Mouse (Mus musculus) intestine, embryonic 15.5 days (tissue): ENCODE measurements around the gene Foxo3. TPM values are rescaled to one million over a fixed set of nuclear protein-coding genes. Genes with fewer than 3 reads are reported as not detected.

Source experiments
- ATAC-seq: fragments of 200-750 bp; cut with Nextera tagmentation; 2 replicates; pipeline ENCODE4 v1.8.0; 2017; ENCODE audit warnings: moderate TSS enrichment, moderate library complexity
- H3K27ac ChIP-seq: fragments of 300-500 bp; sonication (generic); 2 replicates; pipeline ENCODE4 v1.5.1; 2015; ENCODE audit warnings: mild to moderate bottlenecking, inconsistent platforms
- H3K27me3 ChIP-seq: fragments of 300-500 bp; sonication (generic); replicated peaks from 2 replicates; pipeline ENCODE4 v1.6.1; 2015; ENCODE audit warnings: inconsistent platforms
- H3K36me3 ChIP-seq: fragments of 300-500 bp; sonication (generic); 2 replicates; pipeline ENCODE4 v1.6.1; 2015; ENCODE audit warnings: inconsistent platforms
- H3K4me1 ChIP-seq: fragments of 300-500 bp; sonication (generic); replicated peaks from 2 replicates; pipeline ENCODE4 v1.6.1; 2015; ENCODE audit warnings: inconsistent platforms
- H3K4me2 ChIP-seq: fragments of 300-500 bp; sonication (generic); replicated peaks from 2 replicates; pipeline ENCODE4 v1.6.1; 2015; ENCODE audit warnings: mild to moderate bottlenecking, inconsistent platforms
- H3K4me3 ChIP-seq: fragments of 300-500 bp; sonication (generic); replicated peaks from 2 replicates; pipeline ENCODE4 v1.5.1; 2015; ENCODE audit warnings: inconsistent platforms
- H3K9ac ChIP-seq: fragments of 300-500 bp; sonication (generic); 2 replicates; pipeline ENCODE4 v1.6.1; 2015; ENCODE audit warnings: inconsistent platforms
- H3K9me3 ChIP-seq: fragments of 300-500 bp; sonication (generic); 2 replicates; pipeline ENCODE4 v1.6.1; 2016; ENCODE audit warnings: inconsistent platforms
- WGBS: fragments of 180-500 bp; shearing (Covaris S2); methylation state at CpG from one replicate; pipeline ENCODE4 v1.1.7; 2015; 5-methylcytosine and 5-hydroxymethylcytosine counted together
- polyA plus RNA-seq: library from polyadenylated mRNA; unstranded; fragments of >200 nt; fragmentation: Nextera tagmentation; extraction: Ambion mirVana; gene quantifications from 2 replicates; pipeline ENCODE4 v1.2.1, GENCODE M21; 2015

Gene Foxo3
- polyA plus RNA-seq, 1 experiment from 2014 or later, result 7.6 TPM

DNA sequence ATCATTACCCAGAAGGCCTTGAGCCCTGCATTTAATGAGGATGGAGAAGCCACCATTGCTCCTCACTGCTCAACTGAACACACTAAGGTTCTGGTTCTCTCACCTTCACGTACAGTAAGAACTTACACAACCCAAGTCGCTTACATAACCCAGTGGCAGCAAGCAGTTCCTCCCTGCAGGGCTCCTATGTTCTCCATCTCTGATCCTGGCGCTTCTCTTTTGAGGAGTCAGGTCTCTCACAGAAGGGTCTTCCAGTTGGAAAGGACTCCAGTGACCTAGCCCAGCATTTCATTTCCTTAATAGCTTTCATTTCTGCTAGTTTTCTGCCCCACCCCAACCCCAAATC, 31.3 kb downstream of the Foxo3 start:
- Histone ChIP-seq H3K27me3 (no peaks in the 10 kb centered on the region), H3K9me3 (no peaks in the 10 kb centered on the region), H3K36me3 (no peaks in the 10 kb centered on the region), H3K4me1 (peaks cover 21% of the 10 kb centered on the region), H3K4me3 (no peak overlapping the region), H3K9ac (no peak overlapping the region), H3K27ac (no peak overlapping the region), H3K4me2 (no peak overlapping the region)
- no peak for ATAC-seq
- 89% methylated on average over 3 of the region's 3 CpGs for whole genome bisulfite sequencing

DNA sequence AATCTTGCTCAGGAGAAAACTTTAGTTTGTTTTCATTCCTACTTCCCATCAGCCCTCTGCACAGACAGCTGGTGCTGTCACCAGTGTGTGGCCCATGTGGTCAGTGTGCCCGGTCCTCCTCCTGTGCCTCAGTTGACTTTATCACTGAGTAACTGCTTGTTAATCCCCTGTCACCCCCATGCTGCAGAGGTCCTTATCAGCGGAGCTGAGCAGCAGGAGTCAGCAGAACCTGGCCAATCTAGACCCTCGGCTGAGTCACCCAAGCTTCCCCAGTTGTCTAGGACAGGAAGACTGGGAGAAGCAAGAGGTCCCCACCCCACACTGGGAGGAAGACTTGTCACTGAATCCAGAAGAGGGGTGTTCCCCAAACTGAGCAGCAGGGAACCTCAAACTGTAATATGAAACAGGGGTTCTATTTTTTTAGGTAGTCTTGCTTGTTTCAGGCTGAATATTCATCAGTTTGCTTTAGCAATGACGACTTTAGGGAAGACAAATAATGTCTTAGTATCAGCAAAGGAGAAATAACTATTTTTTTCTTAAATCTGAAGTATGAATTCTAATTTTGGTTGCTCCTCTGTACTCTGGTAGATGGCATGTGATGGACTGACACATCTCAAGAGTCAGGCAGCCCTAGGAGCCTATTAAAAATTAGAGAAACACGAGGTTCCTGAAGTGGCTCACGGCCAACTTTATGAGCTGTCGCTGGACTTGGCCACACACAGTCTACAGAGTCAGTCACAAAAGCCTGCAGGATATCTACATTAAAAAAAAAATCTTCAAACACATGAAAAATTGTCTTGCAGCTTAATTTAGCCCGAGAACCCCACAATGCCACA, 31.9 kb downstream of the Foxo3 start:
- ATAC-seq, result peak; percentile 54; the same call in 1 of the 2 replicates
- H3K4me1 ChIP-seq, result peaks cover 18% of the 10 kb centered on the region
- H3K9me3 ChIP-seq, result no peaks in the 10 kb centered on the region
- H3K4me3 ChIP-seq, result no peak overlapping the region
- no peaks in the 10 kb centered on the region for H3K36me3 ChIP-seq
- H3K27ac ChIP-seq, result no peak overlapping the region
- H3K27me3 ChIP-seq, result no peaks in the 10 kb centered on the region
- H3K4me2 ChIP-seq, result no peak overlapping the region
- no peak overlapping the region for H3K9ac ChIP-seq
- WGBS, result 53% methylated on average over 8 of the region's 8 CpGs

DNA sequence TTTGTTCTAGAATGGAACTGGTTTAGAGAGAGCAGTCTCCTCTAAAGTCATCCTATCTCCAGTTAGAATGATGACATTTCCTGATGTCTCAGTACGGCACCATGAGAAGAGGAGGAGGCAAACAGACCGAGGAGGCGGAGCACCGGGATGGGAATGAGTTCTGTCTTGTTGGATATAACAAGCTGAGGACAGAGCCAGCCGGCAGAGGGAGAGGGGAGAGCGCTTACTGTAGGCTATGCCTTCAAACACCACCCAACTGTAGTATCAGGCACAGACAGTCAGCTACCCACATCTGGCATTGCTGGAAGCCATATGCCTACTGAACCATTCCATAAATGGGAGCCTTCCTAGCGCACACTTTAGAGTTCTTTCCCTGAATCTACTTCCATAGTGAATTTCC, 32.6 kb downstream of the Foxo3 start:
- H3K27ac ChIP-seq, result no peak overlapping the region
- peaks cover 17% of the 10 kb centered on the region for H3K4me1 ChIP-seq
- no peaks in the 10 kb centered on the region for H3K36me3 ChIP-seq
- H3K27me3 ChIP-seq, result no peaks in the 10 kb centered on the region
- ATAC-seq, result no peak
- H3K9me3 ChIP-seq, result no peaks in the 10 kb centered on the region
- WGBS, result 90% methylated on average over 7 of the region's 7 CpGs
- H3K9ac ChIP-seq, result no peak overlapping the region
- no peak overlapping the region for H3K4me2 ChIP-seq
- H3K4me3 ChIP-seq, result no peak overlapping the region

DNA sequence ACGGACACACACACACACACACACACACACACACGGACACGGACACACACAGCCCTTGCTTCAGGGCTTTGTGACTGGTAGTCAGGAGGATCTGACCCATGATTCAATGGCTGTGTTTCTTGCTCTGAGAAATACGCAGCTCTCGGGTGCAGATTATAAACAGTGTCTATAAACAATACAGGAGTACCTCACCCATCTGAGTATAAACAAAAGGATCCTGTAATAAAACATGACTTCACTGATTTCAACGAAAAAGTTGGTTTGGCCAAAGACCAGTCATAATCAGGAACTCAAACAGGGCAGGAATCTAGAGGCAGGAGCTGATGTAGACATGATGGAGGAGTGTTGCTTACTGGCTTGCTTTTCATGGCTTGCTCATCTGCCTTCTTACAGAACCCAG, 34.1 kb downstream of the Foxo3 start:
- no peak overlapping the region for H3K4me2 ChIP-seq
- H3K27me3 ChIP-seq, result no peaks in the 10 kb centered on the region
- 54% methylated on average over 6 of the region's 6 CpGs for WGBS
- no peak overlapping the region for H3K4me3 ChIP-seq
- no peak overlapping the region for H3K27ac ChIP-seq
- H3K9ac ChIP-seq, result no peak overlapping the region
- ATAC-seq, result no peak
- no peaks in the 10 kb centered on the region for H3K36me3 ChIP-seq
- no peaks in the 10 kb centered on the region for H3K9me3 ChIP-seq
- H3K4me1 ChIP-seq, result peaks cover 11% of the 10 kb centered on the region

DNA sequence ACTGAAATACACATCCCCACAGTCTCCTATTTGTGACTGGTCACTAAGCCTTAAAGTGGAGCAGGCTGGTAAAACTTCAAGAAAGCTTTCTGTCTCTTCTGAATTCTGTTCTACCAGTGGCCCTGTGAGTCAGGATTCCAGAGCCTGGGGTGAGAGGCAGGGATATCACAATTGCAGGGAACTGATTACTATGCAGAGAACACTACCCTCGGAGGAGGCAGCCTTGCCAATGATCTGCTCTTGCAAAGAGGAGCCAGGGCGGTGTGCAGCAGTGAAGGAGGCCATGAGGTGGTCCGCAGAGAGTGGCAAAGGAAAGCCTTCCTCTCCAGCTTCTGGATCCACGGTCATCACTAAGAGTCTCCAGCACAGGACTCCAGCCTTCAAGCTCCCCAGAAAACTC, 34.8 kb downstream of the Foxo3 start:
- no peak for ATAC-seq
- Histone ChIP-seq H3K9me3 (no peaks in the 10 kb centered on the region), H3K4me1 (peaks cover 9% of the 10 kb centered on the region), H3K27ac (no peak overlapping the region), H3K4me3 (no peak overlapping the region), H3K27me3 (no peaks in the 10 kb centered on the region), H3K9ac (no peak overlapping the region), H3K4me2 (no peak overlapping the region), H3K36me3 (no peaks in the 10 kb centered on the region)
- 85% methylated on average over 4 of the region's 4 CpGs for WGBS

DNA sequence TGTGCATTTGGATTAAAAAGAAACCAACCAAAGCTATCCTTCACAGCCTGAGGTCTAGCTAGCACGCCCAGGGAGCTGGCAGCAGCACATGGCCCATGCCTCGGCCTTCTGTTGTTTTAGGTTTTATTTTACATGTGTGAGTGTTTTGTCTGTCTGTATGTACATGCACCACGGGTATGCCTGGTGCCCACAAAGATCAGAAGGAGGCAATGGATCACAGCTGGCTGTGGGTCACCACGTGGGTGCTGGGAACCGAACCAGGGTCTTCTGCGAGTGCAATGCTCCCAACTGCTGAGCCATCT, 36.8 kb downstream of the Foxo3 start:
- Histone ChIP-seq H3K4me2 (no peak overlapping the region), H3K9ac (no peak overlapping the region), H3K4me3 (no peak overlapping the region), H3K4me1 (peaks cover 12% of the 10 kb centered on the region), H3K36me3 (no peaks in the 10 kb centered on the region), H3K9me3 (no peaks in the 10 kb centered on the region), H3K27me3 (no peaks in the 10 kb centered on the region), H3K27ac (no peak overlapping the region)
- no peak for ATAC-seq
- 91% methylated on average over 6 of the region's 6 CpGs for WGBS

DNA sequence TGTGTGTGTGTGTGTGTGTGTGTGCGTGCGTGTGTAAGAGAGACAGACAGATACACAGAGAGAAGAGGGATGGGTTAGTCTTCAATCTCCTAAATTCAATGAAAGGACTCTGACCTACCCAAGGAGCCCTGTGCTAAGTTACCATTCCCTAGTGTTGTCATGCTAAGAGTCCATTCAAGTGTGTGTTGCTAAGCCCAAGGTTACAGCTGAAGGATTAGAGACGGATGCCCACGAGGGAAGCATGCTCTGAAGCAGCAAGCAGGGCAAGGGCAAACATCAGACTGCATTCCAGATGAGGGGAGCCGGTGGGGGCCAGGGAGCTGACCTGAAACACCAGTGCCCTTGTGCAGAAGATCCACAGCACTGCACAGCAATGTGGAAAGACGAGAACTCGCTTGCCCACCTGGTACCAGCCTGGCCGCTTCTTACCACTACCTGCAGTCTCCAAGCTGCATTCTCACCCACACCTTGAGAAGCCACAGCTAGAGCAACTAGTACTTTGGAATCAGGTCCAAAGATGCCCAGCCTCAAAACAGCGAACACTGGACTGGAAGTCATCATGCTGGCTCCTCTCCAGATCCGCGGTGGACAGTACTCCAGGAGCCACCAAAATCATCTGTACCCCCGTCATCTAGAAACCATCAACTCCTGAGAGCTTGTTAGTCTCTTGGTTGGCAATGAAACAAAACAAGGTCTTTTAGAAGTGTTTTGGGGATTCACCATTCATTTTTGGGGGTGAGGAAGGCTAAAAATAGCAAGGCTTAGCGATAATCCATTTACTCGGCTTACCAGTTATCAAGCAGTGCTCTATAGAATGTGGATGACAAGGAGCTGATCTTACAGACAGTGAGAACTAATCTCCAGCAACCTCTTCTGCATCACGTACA, 37.4 kb downstream of the Foxo3 start:
- ATAC-seq, result no peak
- Histone ChIP-seq H3K4me1 (peaks cover 12% of the 10 kb centered on the region), H3K4me2 (no peak overlapping the region), H3K27me3 (no peaks in the 10 kb centered on the region), H3K36me3 (no peaks in the 10 kb centered on the region), H3K9me3 (no peaks in the 10 kb centered on the region), H3K27ac (no peak overlapping the region), H3K9ac (no peak overlapping the region), H3K4me3 (no peak overlapping the region)
- WGBS, result 72% methylated on average over 15 of the region's 15 CpGs

DNA sequence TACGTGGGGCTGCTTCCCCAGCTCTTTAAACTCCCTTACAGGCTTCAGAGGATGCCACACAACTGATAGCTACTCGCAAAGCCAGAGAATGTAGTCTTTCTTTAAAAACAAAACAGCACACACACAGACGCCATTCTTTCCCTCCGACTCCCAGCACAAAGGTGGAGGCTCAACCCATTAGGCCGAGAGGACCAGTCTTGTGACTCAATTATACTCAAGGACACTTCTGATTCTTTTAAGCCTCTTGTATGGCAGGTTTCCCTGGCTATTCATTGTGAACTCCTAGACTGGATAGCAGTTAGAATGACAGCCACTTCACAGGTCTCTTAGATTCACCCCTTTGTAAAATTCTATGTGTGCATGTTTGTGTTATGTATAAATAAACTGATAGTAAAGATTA, 38.3 kb downstream of the Foxo3 start:
- H3K4me2 ChIP-seq, result no peak overlapping the region
- peaks cover 12% of the 10 kb centered on the region for H3K4me1 ChIP-seq
- no peak for ATAC-seq
- no peak overlapping the region for H3K9ac ChIP-seq
- no peak overlapping the region for H3K4me3 ChIP-seq
- no peaks in the 10 kb centered on the region for H3K9me3 ChIP-seq
- no peaks in the 10 kb centered on the region for H3K27me3 ChIP-seq
- 51% methylated on average over 5 of the region's 5 CpGs for WGBS
- H3K27ac ChIP-seq, result no peak overlapping the region
- H3K36me3 ChIP-seq, result no peaks in the 10 kb centered on the region

DNA sequence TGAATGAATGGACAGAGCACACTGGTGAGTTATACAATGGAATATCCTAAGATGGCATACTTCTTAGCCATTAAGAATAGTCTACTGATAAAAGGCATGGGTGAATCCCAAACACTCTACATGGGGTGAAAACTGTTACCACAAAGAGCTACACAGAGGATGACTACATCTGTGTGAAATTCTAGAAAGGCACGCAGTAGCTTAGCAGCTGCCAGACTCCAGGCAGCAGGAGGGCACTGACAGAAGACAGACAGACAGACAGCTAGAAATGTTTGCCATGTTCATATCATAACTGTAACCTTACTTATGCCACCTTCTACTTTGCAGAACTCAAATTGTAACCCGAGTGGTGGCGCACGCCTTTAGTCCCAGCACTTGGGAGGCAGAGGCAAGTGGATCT, 39.0 kb downstream of the Foxo3 start:
- no peak for ATAC-seq
- no peak overlapping the region for H3K27ac ChIP-seq
- WGBS, result 91% methylated on average over 4 of the region's 4 CpGs
- H3K9me3 ChIP-seq, result no peaks in the 10 kb centered on the region
- no peaks in the 10 kb centered on the region for H3K36me3 ChIP-seq
- H3K4me1 ChIP-seq, result peaks cover 12% of the 10 kb centered on the region
- H3K27me3 ChIP-seq, result no peaks in the 10 kb centered on the region
- no peak overlapping the region for H3K9ac ChIP-seq
- no peak overlapping the region for H3K4me2 ChIP-seq
- no peak overlapping the region for H3K4me3 ChIP-seq

DNA sequence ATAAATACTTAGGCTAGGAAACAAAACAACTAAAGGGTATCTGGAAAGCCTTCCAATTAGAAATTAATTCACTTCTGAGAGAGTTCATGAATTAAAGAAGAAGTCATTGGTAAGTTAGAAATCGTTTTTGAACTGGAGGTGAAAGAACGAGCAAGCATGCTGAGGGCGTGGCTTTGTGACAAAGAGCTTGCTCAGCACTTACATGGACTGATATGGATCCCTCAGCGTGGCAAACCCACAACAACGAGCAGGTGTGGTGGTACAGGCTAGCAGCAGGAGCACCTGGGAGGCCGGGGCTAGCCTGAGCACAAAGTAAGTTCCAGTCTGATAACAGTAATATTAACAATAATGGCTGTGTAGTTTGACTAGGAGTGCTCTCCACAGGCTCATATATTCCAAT, 41.2 kb downstream of the Foxo3 start:
- Histone ChIP-seq H3K27me3 (no peaks in the 10 kb centered on the region), H3K9me3 (no peaks in the 10 kb centered on the region), H3K4me1 (peaks cover 24% of the 10 kb centered on the region), H3K4me3 (no peak overlapping the region), H3K36me3 (no peaks in the 10 kb centered on the region), H3K9ac (no peak overlapping the region), H3K4me2 (no peak overlapping the region), H3K27ac (no peak overlapping the region)
- 82% methylated on average over 6 of the region's 6 CpGs for WGBS
- ATAC-seq, result no peak

DNA sequence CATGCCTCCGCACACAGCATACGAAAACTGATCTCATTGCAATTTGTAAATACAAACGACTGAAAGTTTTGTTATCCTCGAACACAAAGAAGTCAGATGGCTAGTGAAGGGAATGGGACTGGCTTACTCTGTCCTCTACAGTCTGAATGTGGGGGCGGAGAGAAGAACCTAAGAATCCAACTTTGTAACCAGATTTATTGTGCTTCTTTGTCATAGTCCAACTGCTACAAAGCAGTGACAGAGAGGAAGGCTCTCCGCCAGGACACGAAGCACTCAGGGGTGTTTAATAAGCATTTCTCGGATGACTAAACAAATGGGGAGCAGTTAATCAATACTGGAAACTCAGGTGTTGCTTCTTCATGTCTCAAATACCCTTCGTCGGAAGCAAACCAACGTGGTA, 43.6 kb downstream of the Foxo3 start:
- Histone ChIP-seq H3K4me3 (no peak overlapping the region), H3K4me1 (peaks cover 18% of the 10 kb centered on the region), H3K9ac (no peak overlapping the region), H3K36me3 (no peaks in the 10 kb centered on the region), H3K27me3 (no peaks in the 10 kb centered on the region), H3K27ac (no peak overlapping the region), H3K4me2 (no peak overlapping the region), H3K9me3 (no peaks in the 10 kb centered on the region)
- ATAC-seq, result no peak
- WGBS, result 73% methylated on average over 11 of the region's 11 CpGs

DNA sequence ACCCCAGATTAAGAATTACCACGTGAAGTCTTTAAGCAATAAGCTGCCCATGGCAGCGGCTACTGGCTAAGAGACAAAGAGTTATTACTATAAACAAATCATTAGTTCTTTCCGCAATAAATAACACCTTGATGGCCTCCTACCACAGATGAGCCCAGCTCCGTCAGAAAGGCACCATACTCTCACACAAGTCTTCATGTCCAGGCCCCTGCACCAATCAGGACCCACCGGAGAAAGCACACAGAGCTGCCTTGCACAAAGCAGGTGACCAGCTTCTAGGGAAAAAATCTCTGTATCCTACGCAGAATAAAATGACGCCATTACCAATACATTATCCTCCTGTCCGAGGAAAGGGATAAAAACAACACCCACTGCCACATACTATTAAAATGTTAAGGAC, 44.7 kb downstream of the Foxo3 start:
- WGBS, result 65% methylated on average over 8 of the region's 8 CpGs
- no peaks in the 10 kb centered on the region for H3K36me3 ChIP-seq
- peaks cover 18% of the 10 kb centered on the region for H3K4me1 ChIP-seq
- no peak overlapping the region for H3K4me3 ChIP-seq
- H3K27ac ChIP-seq, result no peak overlapping the region
- H3K9ac ChIP-seq, result no peak overlapping the region
- no peaks in the 10 kb centered on the region for H3K27me3 ChIP-seq
- no peak for ATAC-seq
- no peaks in the 10 kb centered on the region for H3K9me3 ChIP-seq
- no peak overlapping the region for H3K4me2 ChIP-seq

DNA sequence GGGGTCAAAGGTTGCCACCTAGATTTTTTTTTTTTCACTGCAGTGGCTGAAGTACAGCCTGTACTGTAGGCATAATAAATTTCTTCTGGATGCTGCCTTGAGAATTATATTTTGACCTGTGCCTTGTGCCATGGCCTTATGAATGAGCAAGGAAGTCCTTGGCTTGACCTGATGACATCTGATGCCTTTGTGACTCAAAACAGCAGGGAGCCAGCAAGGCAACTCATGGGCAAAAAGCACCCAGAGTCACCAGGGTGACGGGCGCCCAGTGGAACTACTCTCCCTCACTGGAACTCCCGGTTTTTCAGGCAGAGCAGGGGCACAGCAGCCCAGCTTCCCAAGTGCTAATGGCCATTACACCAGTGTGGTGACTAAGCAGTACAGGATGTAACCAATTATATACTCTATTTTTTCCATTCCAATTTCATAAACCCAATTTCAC, 45.4 kb downstream of the Foxo3 start:
- 75% methylated on average over 3 of the region's 3 CpGs for WGBS
- no peak for ATAC-seq

More for the DNA sequence above, 45.4 kb downstream of the Foxo3 start:
- H3K9ac ChIP-seq, result no peak overlapping the region
- no peak overlapping the region for H3K27ac ChIP-seq
- H3K4me1 ChIP-seq, result peaks cover 19% of the 10 kb centered on the region
- no peak overlapping the region for H3K4me2 ChIP-seq
- H3K36me3 ChIP-seq, result no peaks in the 10 kb centered on the region
- no peaks in the 10 kb centered on the region for H3K9me3 ChIP-seq
- no peaks in the 10 kb centered on the region for H3K27me3 ChIP-seq
- H3K4me3 ChIP-seq, result no peak overlapping the region
